Mouse (Mus musculus) ES-E14 (cell line): ENCODE measurements around the gene Sept7.

Experiments
- CHD2 ChIP-seq: IDR thresholded peaks from 2 replicates; pipeline ENCODE4 v1.6.1; 2014; ENCODE audit warnings: mild to moderate bottlenecking, low read depth, low read length, inconsistent platforms
- HCFC1 ChIP-seq: IDR thresholded peaks from 2 replicates; pipeline ENCODE4 v1.6.1; 2012; ENCODE audit warnings: low read length, inconsistent platforms, borderline replicate concordance; ENCODE audit not compliant: insufficient read depth
- MAFK ChIP-seq: IDR thresholded peaks from 2 replicates; pipeline ENCODE4 v1.6.1; 2014; ENCODE audit warnings: mild to moderate bottlenecking, low read depth, low read length, inconsistent platforms; ENCODE audit not compliant: insufficient read depth
- ZC3H11A ChIP-seq: IDR thresholded peaks from 2 replicates; pipeline ENCODE4 v1.6.1; 2012; ENCODE audit warnings: low read depth, mild to moderate bottlenecking, inconsistent platforms, low read length, borderline replicate concordance
- ZNF384 ChIP-seq: IDR thresholded peaks from 2 replicates; pipeline ENCODE4 v1.6.1; 2012; ENCODE audit warnings: low read depth, low read length, inconsistent platforms

DNA sequence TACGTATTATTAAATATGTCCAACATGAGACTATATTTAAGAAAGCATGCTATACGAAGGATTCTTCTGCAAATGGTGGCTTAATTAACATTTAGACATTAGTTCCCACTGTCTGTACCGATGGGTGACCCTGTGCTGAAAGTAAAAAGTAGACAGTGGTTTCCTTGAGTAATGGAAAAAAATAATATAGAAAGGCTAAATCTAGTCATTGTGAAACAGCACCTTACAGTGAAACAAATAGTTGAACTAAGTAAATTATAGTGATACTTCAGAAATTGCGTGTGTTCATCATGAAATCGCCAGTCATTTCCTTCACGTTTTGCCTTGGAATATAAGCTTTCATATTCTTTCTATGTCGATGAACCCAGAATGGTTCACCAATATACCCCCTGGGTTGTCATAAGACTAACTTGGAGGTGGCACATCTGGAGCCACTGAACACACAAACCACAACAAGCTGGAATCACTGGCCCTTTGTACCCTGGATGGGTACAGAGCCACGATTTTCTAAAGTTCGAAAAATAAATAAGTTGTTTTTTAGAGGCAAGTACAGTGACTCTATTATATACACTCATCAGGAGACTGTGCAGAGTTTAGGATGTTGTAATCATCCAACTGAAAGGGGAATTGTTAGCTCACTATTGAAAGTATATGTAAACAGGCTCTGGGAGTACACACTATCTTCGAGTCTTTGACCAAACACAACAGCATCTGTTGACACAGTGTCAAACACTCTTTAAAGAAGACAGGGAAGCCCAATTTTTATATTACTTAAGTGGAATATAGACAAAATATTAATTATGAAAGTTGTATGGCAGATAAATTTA, 21.8 kb upstream of the Sept7 start:
- TF ChIP-seq HCFC1 (no peak), CHD2 (no peak), ZNF384 (no peak), MAFK (no peak), ZC3H11A (no peak)
